Mouse (Mus musculus): ENCODE results near the gene Zdhhc14. TPM values are rescaled to one million over a fixed set of nuclear protein-coding genes. Genes with fewer than 3 reads are reported as not detected.

Gene Zdhhc14
- polyA plus RNA-seq, 1 experiment from 2014 or later = 2.4 TPM

DNA sequence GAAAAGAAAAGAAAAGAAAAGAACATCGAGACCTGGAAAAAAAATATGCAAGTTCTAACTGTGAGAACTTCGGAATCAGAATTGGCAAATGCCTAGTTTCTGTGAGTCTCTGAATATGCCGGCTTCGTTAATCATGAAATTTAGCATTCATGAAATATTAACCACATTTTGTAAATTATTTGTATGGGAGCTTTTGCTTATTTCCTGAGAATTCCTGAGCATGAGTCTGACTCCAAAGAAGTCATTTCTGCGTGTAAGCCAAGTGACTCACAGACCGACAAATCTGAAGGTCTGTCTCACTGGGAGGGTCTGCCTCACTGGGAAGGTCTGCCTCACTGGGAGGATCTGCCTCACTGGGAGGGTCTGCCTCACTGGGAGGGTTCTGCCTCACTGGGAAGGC lies 248.7 kb downstream of the Zdhhc14 start:
- ATAC-seq (ENCODE audit: insufficient number of reproducible peaks, insufficient read depth, low FRiP score, low read depth) = no peak
- Histone ChIP-seq H3K4me1 (ENCODE audit: control insufficient read depth, insufficient read depth, low read length) (no peaks in the 10 kb centered on the region), H3K36me3 (ENCODE audit: control insufficient read depth, insufficient read depth, low read length) (no peaks in the 10 kb centered on the region), H3K9ac (replicated peaks; ENCODE audit: low read depth, low read length) (no peak overlapping the region), H3K4me3 (ENCODE audit: low read depth, low read length) (no peak overlapping the region), H3K27ac (ENCODE audit: low read length) (no peak overlapping the region), H3K4me2 (replicated peaks; ENCODE audit: low read depth, low read length) (no peak overlapping the region), H3K9me3 (ENCODE audit: control insufficient read depth, low read depth, low read length) (no peaks in the 10 kb centered on the region), H3K27me3 (ENCODE audit: control insufficient read depth, insufficient read depth, low read length) (no peaks in the 10 kb centered on the region)
- WGBS = 85% methylated on average over 6 of the region's 6 CpGs

- Histone ChIP-seq H3K27ac (ENCODE audit: low read length) (no peak overlapping the region), H3K9me3 (ENCODE audit: control insufficient read depth, low read depth, low read length) (no peaks in the 10 kb centered on the region), H3K27me3 (ENCODE audit: control insufficient read depth, insufficient read depth, low read length) (no peaks in the 10 kb centered on the region), H3K4me1 (ENCODE audit: control insufficient read depth, insufficient read depth, low read length) (0 out of 2 replicates have a peak, but pooled peaks cover 3% of the 10 kb centered on the region), H3K36me3 (ENCODE audit: control insufficient read depth, insufficient read depth, low read length) (no peaks in the 10 kb centered on the region), H3K9ac (replicated peaks; ENCODE audit: low read depth, low read length) (no peak overlapping the region), H3K4me2 (replicated peaks; ENCODE audit: low read depth, low read length) (no peak overlapping the region), H3K4me3 (ENCODE audit: low read depth, low read length) (no peak overlapping the region)
- no peak for ATAC-seq (ENCODE audit: insufficient number of reproducible peaks, insufficient read depth, low FRiP score, low read depth)
- 94% methylated on average over 5 of the region's 5 CpGs for WGBS
These were observed 251.7 kb downstream of the Zdhhc14 start for GRCm38 (mm10) chr17:5744016-5744415.

DNA sequence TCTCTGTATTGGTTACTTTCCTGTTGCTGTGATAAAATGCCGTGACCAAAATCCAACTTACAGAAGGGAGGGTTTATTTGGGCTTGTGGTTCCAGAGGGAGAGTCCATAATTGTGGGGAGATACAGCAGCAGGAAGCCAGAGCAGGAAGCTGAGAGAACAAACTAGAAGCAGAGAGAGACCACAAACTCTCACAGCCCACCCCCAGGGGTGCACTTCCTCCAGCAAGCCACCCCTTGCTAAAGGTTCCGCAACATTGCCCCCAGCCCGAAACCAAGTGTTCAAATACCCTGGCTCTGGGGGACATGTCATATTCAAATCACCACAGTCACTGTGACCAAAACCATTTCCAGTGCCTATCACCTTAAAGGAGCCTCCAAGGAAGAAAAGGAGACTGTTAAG lies 254.0 kb downstream of the Zdhhc14 start:
- H3K4me3 ChIP-seq (ENCODE audit: low read depth, low read length) = no peak overlapping the region
- 0 out of 2 replicates have a peak, but pooled peaks cover 3% of the 10 kb centered on the region for H3K4me1 ChIP-seq (ENCODE audit: control insufficient read depth, insufficient read depth, low read length)
- H3K27me3 ChIP-seq (ENCODE audit: control insufficient read depth, insufficient read depth, low read length) = no peaks in the 10 kb centered on the region
- no peak overlapping the region for H3K4me2 ChIP-seq (replicated peaks; ENCODE audit: low read depth, low read length)
- no peak for ATAC-seq (ENCODE audit: insufficient number of reproducible peaks, insufficient read depth, low FRiP score, low read depth)
- H3K9ac ChIP-seq (replicated peaks; ENCODE audit: low read depth, low read length) = no peak overlapping the region
- WGBS = 92% methylated on average over 3 of the region's 3 CpGs
- H3K36me3 ChIP-seq (ENCODE audit: control insufficient read depth, insufficient read depth, low read length) = no peaks in the 10 kb centered on the region
- no peaks in the 10 kb centered on the region for H3K9me3 ChIP-seq (ENCODE audit: control insufficient read depth, low read depth, low read length)
- no peak overlapping the region for H3K27ac ChIP-seq (ENCODE audit: low read length)

- Histone ChIP-seq H3K4me2 (replicated peaks; ENCODE audit: low read depth, low read length) (no peak overlapping the region), H3K36me3 (ENCODE audit: control insufficient read depth, insufficient read depth, low read length) (no peaks in the 10 kb centered on the region), H3K27ac (ENCODE audit: low read length) (no peak overlapping the region), H3K4me3 (ENCODE audit: low read depth, low read length) (no peak overlapping the region), H3K27me3 (ENCODE audit: control insufficient read depth, insufficient read depth, low read length) (no peaks in the 10 kb centered on the region), H3K4me1 (ENCODE audit: control insufficient read depth, insufficient read depth, low read length) (0 out of 2 replicates have a peak, but pooled peaks cover 3% of the 10 kb centered on the region), H3K9me3 (ENCODE audit: control insufficient read depth, low read depth, low read length) (no peaks in the 10 kb centered on the region), H3K9ac (replicated peaks; ENCODE audit: low read depth, low read length) (no peak overlapping the region)
- 0 out of 2 replicates have a peak, but pooled peaks have one; percentile 3 for ATAC-seq (ENCODE audit: insufficient number of reproducible peaks, insufficient read depth, low FRiP score, low read depth)
- WGBS = 66% methylated on average over 16 of the region's 16 CpGs
These were observed 255.5 kb downstream of the Zdhhc14 start for GRCm38 (mm10) chr17:5747539-5748500.

DNA sequence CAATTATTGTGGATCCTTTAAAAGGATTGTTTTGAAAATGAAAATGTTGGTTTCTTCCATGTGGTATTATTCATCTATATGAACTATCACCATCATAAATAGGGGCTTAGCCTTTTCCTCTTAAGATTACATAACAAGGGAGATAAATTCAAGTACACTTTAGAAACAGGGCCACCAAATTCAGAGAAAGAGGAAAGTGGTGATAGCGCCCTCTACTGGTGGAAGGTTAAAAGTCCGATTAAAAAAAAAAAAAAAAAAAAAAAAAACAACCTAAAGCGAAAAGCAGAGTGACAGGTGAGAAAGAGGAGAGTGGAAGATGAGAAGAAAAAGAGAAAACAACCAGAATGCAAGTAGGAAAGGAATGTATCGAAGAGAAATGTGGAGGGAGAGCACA lies 256.1 kb downstream of the Zdhhc14 start:
- no peaks in the 10 kb centered on the region for H3K9me3 ChIP-seq (ENCODE audit: control insufficient read depth, low read depth, low read length)
- H3K9ac ChIP-seq (replicated peaks; ENCODE audit: low read depth, low read length) = no peak overlapping the region
- no peaks in the 10 kb centered on the region for H3K36me3 ChIP-seq (ENCODE audit: control insufficient read depth, insufficient read depth, low read length)
- no peak overlapping the region for H3K27ac ChIP-seq (ENCODE audit: low read length)
- no peak overlapping the region for H3K4me3 ChIP-seq (ENCODE audit: low read depth, low read length)
- no peak for ATAC-seq (ENCODE audit: insufficient number of reproducible peaks, insufficient read depth, low FRiP score, low read depth)
- WGBS = 9% methylated on average over 4 of the region's 4 CpGs
- no peaks in the 10 kb centered on the region for H3K27me3 ChIP-seq (ENCODE audit: control insufficient read depth, insufficient read depth, low read length)
- no peak overlapping the region for H3K4me2 ChIP-seq (replicated peaks; ENCODE audit: low read depth, low read length)
- H3K4me1 ChIP-seq (ENCODE audit: control insufficient read depth, insufficient read depth, low read length) = 0 out of 2 replicates have a peak, but pooled peaks cover 3% of the 10 kb centered on the region

DNA sequence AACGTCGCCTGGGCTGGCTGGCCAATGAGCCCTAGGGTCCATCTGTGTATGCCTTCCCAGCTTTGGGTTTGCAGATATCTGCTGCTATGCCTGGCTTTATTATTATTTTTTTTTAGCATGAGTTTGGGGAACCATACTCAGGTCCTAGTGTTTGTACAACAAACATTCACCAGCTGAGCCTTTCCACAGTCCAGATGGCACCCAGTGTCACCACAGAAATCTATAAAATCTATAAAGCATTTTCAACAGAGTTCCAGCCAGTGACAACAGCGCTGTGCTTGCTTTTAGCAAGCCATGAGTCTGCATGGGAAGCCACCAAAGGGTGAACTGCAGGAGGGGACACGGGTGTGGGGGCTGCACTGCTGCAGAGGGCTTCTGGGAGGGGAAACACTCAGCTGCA lies 257.9 kb downstream of the Zdhhc14 start:
- Histone ChIP-seq H3K9ac (replicated peaks; ENCODE audit: low read depth, low read length) (no peak overlapping the region), H3K9me3 (ENCODE audit: control insufficient read depth, low read depth, low read length) (no peaks in the 10 kb centered on the region), H3K4me3 (ENCODE audit: low read depth, low read length) (no peak overlapping the region), H3K27ac (ENCODE audit: low read length) (no peak overlapping the region), H3K4me2 (replicated peaks; ENCODE audit: low read depth, low read length) (no peak overlapping the region), H3K36me3 (ENCODE audit: control insufficient read depth, insufficient read depth, low read length) (no peaks in the 10 kb centered on the region), H3K4me1 (ENCODE audit: control insufficient read depth, insufficient read depth, low read length) (0 out of 2 replicates have a peak, but pooled peaks cover 3% of the 10 kb centered on the region), H3K27me3 (ENCODE audit: control insufficient read depth, insufficient read depth, low read length) (no peaks in the 10 kb centered on the region)
- WGBS = 74% methylated on average over 4 of the region's 4 CpGs
- no peak for ATAC-seq (ENCODE audit: insufficient number of reproducible peaks, insufficient read depth, low FRiP score, low read depth)

GRCm38 (mm10) chr17:5751066-5751465 lies 258.7 kb downstream of the Zdhhc14 start:
- Histone ChIP-seq H3K27ac (ENCODE audit: low read length) (no peak overlapping the region), H3K4me3 (ENCODE audit: low read depth, low read length) (no peak overlapping the region), H3K9me3 (ENCODE audit: control insufficient read depth, low read depth, low read length) (no peaks in the 10 kb centered on the region), H3K9ac (replicated peaks; ENCODE audit: low read depth, low read length) (no peak overlapping the region), H3K36me3 (ENCODE audit: control insufficient read depth, insufficient read depth, low read length) (no peaks in the 10 kb centered on the region), H3K4me2 (replicated peaks; ENCODE audit: low read depth, low read length) (no peak overlapping the region), H3K27me3 (ENCODE audit: control insufficient read depth, insufficient read depth, low read length) (no peaks in the 10 kb centered on the region), H3K4me1 (ENCODE audit: control insufficient read depth, insufficient read depth, low read length) (0 out of 2 replicates have a peak, but pooled peaks cover 3% of the 10 kb centered on the region)
- no peak for ATAC-seq (ENCODE audit: insufficient number of reproducible peaks, insufficient read depth, low FRiP score, low read depth)
- WGBS = 78% methylated on average over 3 of the region's 3 CpGs

GRCm38 (mm10) chr17:5752322-5752715 lies 260.0 kb downstream of the Zdhhc14 start:
- Histone ChIP-seq H3K4me2 (replicated peaks; ENCODE audit: low read depth, low read length) (peak overlapping the region; percentile 60), H3K27ac (ENCODE audit: low read length) (no peak overlapping the region), H3K27me3 (ENCODE audit: control insufficient read depth, insufficient read depth, low read length) (no peaks in the 10 kb centered on the region), H3K9ac (replicated peaks; ENCODE audit: low read depth, low read length) (no peak overlapping the region), H3K36me3 (ENCODE audit: control insufficient read depth, insufficient read depth, low read length) (no peaks in the 10 kb centered on the region), H3K4me3 (ENCODE audit: low read depth, low read length) (peak overlapping the region; percentile 32; the same call in 1 of the 2 replicates), H3K4me1 (ENCODE audit: control insufficient read depth, insufficient read depth, low read length) (0 out of 2 replicates have a peak, but pooled peaks cover 3% of the 10 kb centered on the region), H3K9me3 (ENCODE audit: control insufficient read depth, low read depth, low read length) (no peaks in the 10 kb centered on the region)
- WGBS = 39% methylated on average over 2 of the region's 2 CpGs
- 0 out of 2 replicates have a peak, but pooled peaks have one; percentile 25 for ATAC-seq (ENCODE audit: insufficient number of reproducible peaks, insufficient read depth, low FRiP score, low read depth)

All from stomach, embryonic 14.5 days (tissue).